Mouse (Mus musculus) heart, adult 11 months (tissue): Measurements from ENCODE around the gene Cdca3.
"Not testable (repeated sequence)": the region's sequence is repeated elsewhere in the genome, so short reads cannot be mapped to it uniquely, and the experiment has no call there.

Experiments used
- DNase-seq: peaks from one replicate; pipeline ENCODE4 v3.0.0; 2022

Cdca3 gene

GRCm38 (mm10) chr6:124809052-124809774 is 20.1 kb upstream of the Cdca3 start:
- DNase-seq, result peak; percentile 99

- DNase-seq, result peak; percentile 95
Measured at GRCm38 (mm10) chr6:124809775-124810538, 19.4 kb upstream of the Cdca3 start.

- DNase-seq, result peak; percentile 94
Measured at GRCm38 (mm10) chr6:124810566-124811402, 18.6 kb upstream of the Cdca3 start.

GRCm38 (mm10) chr6:124811403-124811665 is 18.0 kb upstream of the Cdca3 start:
- DNase-seq, result peak; percentile 91

GRCm38 (mm10) chr6:124811701-124812560 is 17.4 kb upstream of the Cdca3 start:
- peak; percentile 93 for DNase-seq

- no peak for DNase-seq
Measured at GRCm38 (mm10) chr6:124812848-124813247, 16.5 kb upstream of the Cdca3 start.

- DNase-seq, result peak; percentile 98
Measured at GRCm38 (mm10) chr6:124813496-124813895, 15.9 kb upstream of the Cdca3 start.

GRCm38 (mm10) chr6:124813933-124814332 is 15.4 kb upstream of the Cdca3 start, which contains the start of gene Tpi1:
Tpi1 (minus strand) TSS chr6:124814296.
- DNase-seq, result peak; percentile 99

- no peak for DNase-seq
Measured at GRCm38 (mm10) chr6:124814448-124814847, 14.9 kb upstream of the Cdca3 start.

GRCm38 (mm10) chr6:124814858-124815774 is 14.2 kb upstream of the Cdca3 start:
- peak; percentile 92 for DNase-seq

- DNase-seq, result peak; percentile 84
Measured at GRCm38 (mm10) chr6:124816611-124817010, 12.7 kb upstream of the Cdca3 start.

GRCm38 (mm10) chr6:124817125-124817524 is 12.2 kb upstream of the Cdca3 start:
- DNase-seq, result peak; percentile 87

- DNase-seq, result peak; percentile 88
Measured at GRCm38 (mm10) chr6:124817563-124817962, 11.8 kb upstream of the Cdca3 start.

- DNase-seq, result no peak
Measured at GRCm38 (mm10) chr6:124817971-124818370, 11.4 kb upstream of the Cdca3 start.

- peak; percentile 71 for DNase-seq
Measured at GRCm38 (mm10) chr6:124820891-124821290, 8.5 kb upstream of the Cdca3 start.

GRCm38 (mm10) chr6:124822049-124822448 is 7.3 kb upstream of the Cdca3 start:
- DNase-seq, result peak; percentile 91

GRCm38 (mm10) chr6:124828101-124828592 is 1.2 kb upstream of the Cdca3 start:
- peak; percentile 96 for DNase-seq

- DNase-seq, result peak; percentile 100
Measured at GRCm38 (mm10) chr6:124829799-124830700, 703 bp downstream of the Cdca3 start.

GRCm38 (mm10) chr6:124831199-124831598 is 1.9 kb downstream of the Cdca3 start:
- DNase-seq, result not testable (repeated sequence)

- DNase-seq, result no peak
Measured at GRCm38 (mm10) chr6:124831649-124832048, 2.3 kb downstream of the Cdca3 start.
